Mouse (Mus musculus): ENCODE results near the gene Fgf13.

Fgf13 gene

GRCm38 (mm10) chrX:59567695-59568431 is at the start of gene Fgf13:
Gene Fgf13 (minus strand): TSS chrX:59568071.
- peak in 1 of 2 experiments; percentile 5 for DNase-seq (ENCODE audit: low spot score in 2 of 2)

- no peak for DNase-seq (ENCODE audit: low spot score in 2 of 2)
These were observed 38.7 kb upstream of the Fgf13 start for GRCm38 (mm10) chrX:59606535-59606934.

GRCm38 (mm10) chrX:59589050-59589449 is 21.2 kb upstream of the Fgf13 start:
- no peak for DNase-seq (ENCODE audit: low spot score in 2 of 2)

- no peak for DNase-seq (ENCODE audit: low spot score in 2 of 2)
These were observed 17.8 kb upstream of the Fgf13 start for GRCm38 (mm10) chrX:59585508-59586186.

- DNase-seq (ENCODE audit: low spot score in 2 of 2): no peak
These were observed 16.2 kb upstream of the Fgf13 start for GRCm38 (mm10) chrX:59584034-59584433.

- peak in 1 of 2 experiments; percentile 8 for DNase-seq (ENCODE audit: low spot score in 2 of 2)
These were observed 811 bp downstream of the Fgf13 start for GRCm38 (mm10) chrX:59566826-59567694.

- DNase-seq (ENCODE audit: low spot score in 2 of 2): no peak
These were observed 1.7 kb downstream of the Fgf13 start for GRCm38 (mm10) chrX:59566017-59566679.

GRCm38 (mm10) chrX:59547931-59548330 is 19.9 kb downstream of the Fgf13 start:
- no peak for DNase-seq (ENCODE audit: low spot score in 2 of 2)

- DNase-seq (ENCODE audit: low spot score in 2 of 2): no peak
These were observed 59.6 kb downstream of the Fgf13 start for GRCm38 (mm10) chrX:59508273-59508672.

- DNase-seq (ENCODE audit: low spot score in 2 of 2): no peak
These were observed 74.5 kb downstream of the Fgf13 start for GRCm38 (mm10) chrX:59493388-59493787.

GRCm38 (mm10) chrX:59485426-59485825 is 82.4 kb downstream of the Fgf13 start:
- DNase-seq (ENCODE audit: low spot score in 2 of 2): no peak

GRCm38 (mm10) chrX:59402596-59403285 is 165.1 kb downstream of the Fgf13 start:
- no peak for DNase-seq (ENCODE audit: low spot score in 2 of 2)

- DNase-seq (ENCODE audit: low spot score in 2 of 2): no peak
These were observed 276.9 kb downstream of the Fgf13 start for GRCm38 (mm10) chrX:59290916-59291411.

GRCm38 (mm10) chrX:59251576-59251975 is 316.3 kb downstream of the Fgf13 start:
- no peak for DNase-seq (ENCODE audit: low spot score in 2 of 2)

- no peak for DNase-seq (ENCODE audit: low spot score in 2 of 2)
These were observed 324.1 kb downstream of the Fgf13 start for GRCm38 (mm10) chrX:59243752-59244151.

GRCm38 (mm10) chrX:59243176-59243575 is 324.7 kb downstream of the Fgf13 start:
- no peak for DNase-seq (ENCODE audit: low spot score in 2 of 2)

GRCm38 (mm10) chrX:59241460-59241747 is 326.5 kb downstream of the Fgf13 start:
- DNase-seq (ENCODE audit: low spot score in 2 of 2): no peak

GRCm38 (mm10) chrX:59240683-59241459 is 327.0 kb downstream of the Fgf13 start:
- no peak for DNase-seq (ENCODE audit: low spot score in 2 of 2)

- DNase-seq (ENCODE audit: low spot score in 2 of 2): no peak
These were observed 347.2 kb downstream of the Fgf13 start for GRCm38 (mm10) chrX:59220675-59221074.

- DNase-seq (ENCODE audit: low spot score in 2 of 2): no peak
These were observed 366.7 kb downstream of the Fgf13 start for GRCm38 (mm10) chrX:59201146-59201545.
